Mouse (Mus musculus): ENCODE measurements around the gene Morn5. TPM values are rescaled to one million over a fixed set of nuclear protein-coding genes. Genes with fewer than 3 reads are reported as not detected.

Gene Morn5
- polyA plus RNA-seq (2014; fragmentation: Nextera tagmentation; extraction: Ambion mirVana) = 1.0 and 6.8 TPM in 2 replicates

GRCm38 (mm10) chr2:36048748-36049566 lies at the start of gene Morn5, which contains the start of gene Ndufa8:
Gene Morn5 (plus strand): TSS chr2:36049458.
Gene Ndufa8 (minus strand): TSS chr2:36049406.
- Histone ChIP-seq H3K4me3 (ENCODE audit: low read depth, low read length) (peak within 1 kb of the TSS; percentile 85), H3K27me3 (replicated peaks; ENCODE audit: control insufficient read depth, insufficient read depth, low read length) (no peaks in the 10 kb centered on the region), H3K4me1 (ENCODE audit: control insufficient read depth, insufficient read depth, low read length) (peaks cover 9% of the 10 kb centered on the region), H3K9me3 (ENCODE audit: control insufficient read depth, low read length) (no peaks in the 10 kb centered on the region), H3K9ac (ENCODE audit: low read depth, low read length) (peak within 1 kb of the TSS; percentile 88), H3K36me3 (ENCODE audit: control insufficient read depth, insufficient read depth, low read length) (0 out of 2 replicates have a peak, but pooled peaks cover 7% of the 10 kb centered on the region), H3K27ac (replicated peaks; ENCODE audit: low read depth, low read length) (0 out of 2 replicates have a peak within 1 kb of the TSS, but pooled peaks have one; percentile 39), H3K4me2 (ENCODE audit: low read depth, low read length) (peak within 1 kb of the TSS; percentile 69)
- under 1% methylated on average over 42 of the region's 44 CpGs for WGBS
- ATAC-seq (ENCODE audit: low read depth) = peak; percentile 98
- DNase-seq (ENCODE audit: low spot score) = peak; percentile 98

- Histone ChIP-seq H3K9me3 (ENCODE audit: control insufficient read depth, low read length) (no peaks in the 10 kb centered on the region), H3K27ac (replicated peaks; ENCODE audit: low read depth, low read length) (no peak overlapping the region), H3K4me3 (ENCODE audit: low read depth, low read length) (no peak overlapping the region), H3K9ac (ENCODE audit: low read depth, low read length) (no peak overlapping the region), H3K36me3 (ENCODE audit: control insufficient read depth, insufficient read depth, low read length) (no peaks in the 10 kb centered on the region), H3K4me1 (ENCODE audit: control insufficient read depth, insufficient read depth, low read length) (no peaks in the 10 kb centered on the region), H3K4me2 (ENCODE audit: low read depth, low read length) (no peak overlapping the region), H3K27me3 (replicated peaks; ENCODE audit: control insufficient read depth, insufficient read depth, low read length) (no peaks in the 10 kb centered on the region; the same call in 1 of the 2 replicates)
- DNase-seq (ENCODE audit: low spot score) (no peak), ATAC-seq (ENCODE audit: low read depth) (no peak)
- WGBS = 38% methylated on average over 1 of the region's 1 CpGs
Measured at GRCm38 (mm10) chr2:36000390-36000789, 48.9 kb upstream of the Morn5 start.

GRCm38 (mm10) chr2:36002188-36002587 lies 47.1 kb upstream of the Morn5 start:
- WGBS = 34% methylated on average over 6 of the region's 6 CpGs
- Histone ChIP-seq H3K27me3 (replicated peaks; ENCODE audit: control insufficient read depth, insufficient read depth, low read length) (no peaks in the 10 kb centered on the region), H3K4me3 (ENCODE audit: low read depth, low read length) (no peak overlapping the region), H3K27ac (replicated peaks; ENCODE audit: low read depth, low read length) (no peak overlapping the region), H3K4me1 (ENCODE audit: control insufficient read depth, insufficient read depth, low read length) (no peaks in the 10 kb centered on the region), H3K4me2 (ENCODE audit: low read depth, low read length) (no peak overlapping the region), H3K36me3 (ENCODE audit: control insufficient read depth, insufficient read depth, low read length) (no peaks in the 10 kb centered on the region), H3K9ac (ENCODE audit: low read depth, low read length) (no peak overlapping the region), H3K9me3 (ENCODE audit: control insufficient read depth, low read length) (no peaks in the 10 kb centered on the region)
- DNase-seq (ENCODE audit: low spot score) (no peak), ATAC-seq (ENCODE audit: low read depth) (no peak)

- no peak for ATAC-seq (ENCODE audit: low read depth)
- Histone ChIP-seq H3K9ac (ENCODE audit: low read depth, low read length) (no peak overlapping the region), H3K9me3 (ENCODE audit: control insufficient read depth, low read length) (no peaks in the 10 kb centered on the region), H3K4me1 (ENCODE audit: control insufficient read depth, insufficient read depth, low read length) (peaks cover 11% of the 10 kb centered on the region), H3K27me3 (replicated peaks; ENCODE audit: control insufficient read depth, insufficient read depth, low read length) (peaks cover 9% of the 10 kb centered on the region), H3K36me3 (ENCODE audit: control insufficient read depth, insufficient read depth, low read length) (no peaks in the 10 kb centered on the region), H3K4me2 (ENCODE audit: low read depth, low read length) (no peak overlapping the region), H3K4me3 (ENCODE audit: low read depth, low read length) (no peak overlapping the region), H3K27ac (replicated peaks; ENCODE audit: low read depth, low read length) (no peak overlapping the region)
- 27% methylated on average over 1 of the region's 1 CpGs for WGBS
- peak; percentile 25 for DNase-seq (ENCODE audit: low spot score)
Measured at GRCm38 (mm10) chr2:36008071-36008470, 41.2 kb upstream of the Morn5 start.

DNA sequence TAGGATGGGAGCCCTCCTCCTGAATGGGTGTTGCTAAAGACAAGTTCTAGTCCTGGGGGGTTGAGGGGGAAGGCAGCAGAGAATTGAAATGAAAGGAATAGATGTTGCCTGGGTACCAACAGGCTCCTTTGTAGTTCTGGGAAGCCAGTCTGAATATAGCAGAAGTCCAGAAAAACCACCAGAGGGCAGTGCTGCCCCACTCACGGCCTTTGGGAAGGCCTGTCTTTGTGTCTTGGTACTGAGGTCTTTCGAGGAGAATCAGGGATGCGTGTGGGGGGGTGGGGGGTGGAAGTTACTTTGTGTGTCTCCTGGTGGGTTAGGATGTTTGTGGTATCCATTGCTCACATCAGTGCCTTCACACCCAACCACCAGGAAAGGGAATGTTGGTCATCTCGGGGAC lies 39.9 kb upstream of the Morn5 start:
- no peak overlapping the region for H3K4me2 ChIP-seq (ENCODE audit: low read depth, low read length)
- H3K27ac ChIP-seq (replicated peaks; ENCODE audit: low read depth, low read length) = no peak overlapping the region
- no peak overlapping the region for H3K4me3 ChIP-seq (ENCODE audit: low read depth, low read length)
- no peaks in the 10 kb centered on the region for H3K36me3 ChIP-seq (ENCODE audit: control insufficient read depth, insufficient read depth, low read length)
- no peak overlapping the region for H3K9ac ChIP-seq (ENCODE audit: low read depth, low read length)
- peaks cover 9% of the 10 kb centered on the region for H3K27me3 ChIP-seq (replicated peaks; ENCODE audit: control insufficient read depth, insufficient read depth, low read length)
- peaks cover 11% of the 10 kb centered on the region for H3K4me1 ChIP-seq (ENCODE audit: control insufficient read depth, insufficient read depth, low read length)
- WGBS = 17% methylated on average over 4 of the region's 4 CpGs
- DNase-seq (ENCODE audit: low spot score) (peak; percentile 89), ATAC-seq (ENCODE audit: low read depth) (0 out of 2 replicates have a peak, but pooled peaks have one; percentile 32)
- H3K9me3 ChIP-seq (ENCODE audit: control insufficient read depth, low read length) = no peaks in the 10 kb centered on the region

DNA sequence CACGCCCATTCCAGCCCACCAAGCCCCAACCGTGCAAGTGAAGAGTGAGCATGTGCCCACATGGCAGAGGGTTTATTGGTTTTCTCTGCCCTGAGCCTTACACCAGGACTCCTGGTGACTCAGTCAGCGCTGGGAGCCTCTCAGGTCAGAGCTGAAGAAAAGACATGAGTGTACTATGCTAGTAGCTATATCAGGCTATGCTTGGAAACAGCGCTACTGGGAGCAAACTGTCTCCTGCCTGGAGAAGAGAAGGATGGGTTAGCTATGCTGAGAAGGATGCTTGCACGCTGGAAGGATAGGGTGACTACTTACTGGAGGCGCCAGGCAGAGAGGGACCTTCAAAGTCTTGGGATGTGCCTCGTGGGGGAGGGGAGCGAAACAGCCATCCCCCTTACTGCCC lies 38.7 kb upstream of the Morn5 start:
- ATAC-seq (ENCODE audit: low read depth) = no peak

DNA sequence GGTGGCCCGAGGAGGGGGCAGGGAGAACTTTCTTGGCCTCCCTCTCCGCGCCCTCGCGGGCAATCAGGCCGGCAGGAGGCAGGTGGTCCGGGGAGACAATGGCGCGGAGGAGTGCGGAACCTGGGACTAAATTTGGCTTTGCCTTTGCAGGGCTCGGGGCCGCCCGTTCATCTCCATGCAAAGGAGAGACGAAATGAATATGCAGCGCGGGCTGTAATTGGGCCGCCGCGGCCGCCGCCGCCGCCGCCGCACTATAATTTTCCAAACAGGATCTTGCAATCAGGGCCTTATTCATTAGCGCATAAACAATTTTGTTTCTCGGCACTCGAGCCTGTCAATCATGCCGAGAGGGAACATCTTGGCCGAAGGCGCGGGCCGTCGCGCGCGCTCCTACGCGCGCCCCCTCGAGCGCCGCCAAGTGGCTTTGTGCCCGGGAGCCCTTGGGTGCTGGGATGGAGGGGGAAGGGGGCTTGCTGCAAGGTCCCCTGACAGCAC lies 37.9 kb upstream of the Morn5 start:
- Histone ChIP-seq H3K4me3 (ENCODE audit: low read depth, low read length) (peak overlapping the region; percentile 45), H3K9ac (ENCODE audit: low read depth, low read length) (peak overlapping the region; percentile 62), H3K4me1 (ENCODE audit: control insufficient read depth, insufficient read depth, low read length) (peaks cover 11% of the 10 kb centered on the region), H3K27me3 (replicated peaks; ENCODE audit: control insufficient read depth, insufficient read depth, low read length) (peaks cover 9% of the 10 kb centered on the region), H3K27ac (replicated peaks; ENCODE audit: low read depth, low read length) (no peak overlapping the region), H3K4me2 (ENCODE audit: low read depth, low read length) (peak overlapping the region; percentile 85), H3K9me3 (ENCODE audit: control insufficient read depth, low read length) (no peaks in the 10 kb centered on the region), H3K36me3 (ENCODE audit: control insufficient read depth, insufficient read depth, low read length) (no peaks in the 10 kb centered on the region)
- under 1% methylated on average over 41 of the region's 44 CpGs for WGBS
- DNase-seq (ENCODE audit: low spot score) = peak; percentile 17
- peak; percentile 25; the same call in 1 of the 2 replicates for ATAC-seq (ENCODE audit: low read depth)

More for the DNA sequence above, 38.7 kb upstream of the Morn5 start:
- Histone ChIP-seq H3K27me3 (replicated peaks; ENCODE audit: control insufficient read depth, insufficient read depth, low read length) (peaks cover 9% of the 10 kb centered on the region), H3K36me3 (ENCODE audit: control insufficient read depth, insufficient read depth, low read length) (no peaks in the 10 kb centered on the region), H3K4me3 (ENCODE audit: low read depth, low read length) (no peak overlapping the region; the same call in 1 of the 2 replicates), H3K4me1 (ENCODE audit: control insufficient read depth, insufficient read depth, low read length) (peaks cover 11% of the 10 kb centered on the region), H3K4me2 (ENCODE audit: low read depth, low read length) (peak overlapping the region; percentile 85; the same call in 1 of the 2 replicates), H3K9me3 (ENCODE audit: control insufficient read depth, low read length) (no peaks in the 10 kb centered on the region), H3K27ac (replicated peaks; ENCODE audit: low read depth, low read length) (no peak overlapping the region), H3K9ac (ENCODE audit: low read depth, low read length) (no peak overlapping the region)
- 54% methylated on average over 6 of the region's 8 CpGs for WGBS
- DNase-seq (ENCODE audit: low spot score) = no peak

DNA sequence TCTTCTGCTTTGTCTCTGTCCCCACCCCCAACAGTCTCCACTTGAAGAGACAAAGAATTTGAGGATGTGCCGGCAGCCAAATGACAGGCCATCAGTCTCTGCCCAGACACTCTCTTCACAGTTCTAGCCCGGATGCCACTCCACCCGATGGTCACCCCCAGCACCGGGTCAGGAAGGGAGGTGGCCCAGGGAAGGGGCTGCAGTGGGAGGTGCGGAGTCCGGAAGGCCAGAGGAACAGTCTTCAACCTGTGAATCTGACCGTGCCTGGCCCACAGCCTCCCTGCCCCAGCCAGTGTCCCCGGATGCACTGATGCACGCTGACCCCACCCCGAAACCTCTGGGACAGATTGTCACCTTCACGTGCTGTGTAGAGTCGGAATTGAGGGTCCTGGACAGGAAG lies 36.2 kb upstream of the Morn5 start:
- 63% methylated on average over 12 of the region's 12 CpGs for WGBS
- Histone ChIP-seq H3K9ac (ENCODE audit: low read depth, low read length) (no peak overlapping the region), H3K36me3 (ENCODE audit: control insufficient read depth, insufficient read depth, low read length) (no peaks in the 10 kb centered on the region), H3K4me3 (ENCODE audit: low read depth, low read length) (no peak overlapping the region), H3K9me3 (ENCODE audit: control insufficient read depth, low read length) (no peaks in the 10 kb centered on the region), H3K4me1 (ENCODE audit: control insufficient read depth, insufficient read depth, low read length) (peaks cover 11% of the 10 kb centered on the region), H3K4me2 (ENCODE audit: low read depth, low read length) (no peak overlapping the region), H3K27ac (replicated peaks; ENCODE audit: low read depth, low read length) (no peak overlapping the region), H3K27me3 (replicated peaks; ENCODE audit: control insufficient read depth, insufficient read depth, low read length) (peaks cover 9% of the 10 kb centered on the region)
- no peak for ATAC-seq (ENCODE audit: low read depth)
- no peak for DNase-seq (ENCODE audit: low spot score)
